12 mouse cellular contexts compared by ENCODE assay signal in the genomic region with DNA sequence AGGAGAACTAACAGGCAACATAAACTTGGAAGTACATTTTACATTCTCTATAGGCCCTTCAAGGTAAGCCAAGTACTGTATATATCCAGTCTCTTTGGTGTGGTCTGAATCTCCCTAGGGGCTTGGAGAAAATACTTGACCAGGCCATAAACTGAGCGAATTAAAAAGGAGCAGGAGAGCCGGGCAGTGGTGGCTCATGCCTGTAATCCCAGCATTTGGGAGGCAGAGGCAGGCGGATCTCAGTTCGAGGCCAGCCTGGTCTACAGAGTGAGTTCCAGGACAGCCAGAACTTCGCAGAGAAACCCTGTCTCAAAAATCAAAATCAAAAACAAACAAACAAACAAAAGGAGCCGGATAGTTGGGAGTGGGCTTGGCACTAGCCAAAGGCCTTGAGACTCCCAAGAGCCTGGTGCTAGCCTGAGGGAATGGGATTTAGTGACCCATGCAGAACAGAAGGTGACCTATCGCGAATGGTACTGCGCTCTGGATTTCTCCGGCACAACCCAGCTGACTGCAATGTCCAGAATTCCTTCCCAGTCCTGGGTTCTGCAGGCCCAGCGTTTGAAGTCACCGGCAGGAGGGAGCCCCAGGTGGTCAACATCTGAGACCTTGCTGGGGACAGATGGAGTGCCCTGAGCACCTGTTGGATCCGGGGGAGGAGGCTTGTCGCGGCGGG. TPM values are rescaled to one million over a fixed set of nuclear protein-coding genes. Genes with fewer than 3 reads are reported as not detected.
DNase-seq lines count a peak whose midpoint lies in the region; ATAC-seq and TF ChIP-seq lines count a peak whose summit lies in the region.
"Had no signal": no experiment of that assay in that cellular context is flagged by ENCODE, and none has a peak within 500 bp of the region (broad histone marks: within the 10 kb centered on the region; RNA-seq: fewer than 3 reads in every experiment).

No protein-coding gene starts in this region.

- H3K27me3 ChIP-seq in heart, embryonic 13.5 days (replicated peaks) = peaks cover 12% of the 10 kb centered on the region; the same call in 1 of the 2 replicates
- no peaks in the 10 kb centered on the region for H3K27me3 ChIP-seq in intestine, embryonic 16.5 days (replicated peaks; ENCODE audit: control insufficient read depth, insufficient read depth, low read length)

- ATAC-seq in heart, embryonic 13.5 days (ENCODE audit: extremely low read depth, insufficient number of reproducible peaks, low FRiP score, low TSS enrichment) = no peak
- ATAC-seq in intestine, embryonic 16.5 days = no peak
- ATAC-seq in activated CD4-positive, CD25-positive, alpha-beta regulatory T cell, adult 4 months = no peak

- no peak overlapping the region for H3K27ac ChIP-seq in heart, embryonic 13.5 days (replicated peaks)
- H3K27ac ChIP-seq in ES-E14 (ENCODE audit: insufficient read depth, low read depth, low read length, poor library complexity, severe bottlenecking) = peak overlapping the region; percentile 66
- no peak overlapping the region for H3K27ac ChIP-seq in intestine, embryonic 16.5 days (ENCODE audit: low read length)
- H3K27ac ChIP-seq: hindbrain, embryonic 13.5 days; limb, embryonic 10.5 days had no signal

- peak overlapping the region; percentile 37 for H3K4me2 ChIP-seq in heart, embryonic 13.5 days
- H3K4me2 ChIP-seq in intestine, embryonic 16.5 days (ENCODE audit: low read depth, low read length) = 0 out of 2 replicates have a peak overlapping the region, but pooled peaks have one; percentile 4
- H3K4me2 ChIP-seq: hindbrain, embryonic 13.5 days had no signal

- H3K9ac ChIP-seq in heart, embryonic 13.5 days = no peak overlapping the region
- peak overlapping the region; percentile 40; the same call in 1 of the 2 replicates for H3K9ac ChIP-seq in ES-E14 (ENCODE audit: insufficient read depth, low read depth, low read length, poor library complexity, severe bottlenecking)
- no peak overlapping the region for H3K9ac ChIP-seq in intestine, embryonic 16.5 days (ENCODE audit: low read depth, low read length)
- H3K9ac ChIP-seq: hindbrain, embryonic 13.5 days had no signal

- H3K36me3 ChIP-seq in heart, embryonic 13.5 days = no peaks in the 10 kb centered on the region
- no peaks in the 10 kb centered on the region for H3K36me3 ChIP-seq in ES-E14 (ENCODE audit: control insufficient read depth, insufficient read depth, low read length, poor library complexity, severe bottlenecking)
- H3K36me3 ChIP-seq in intestine, embryonic 16.5 days (ENCODE audit: control insufficient read depth, insufficient read depth, low read length) = no peaks in the 10 kb centered on the region
- H3K36me3 ChIP-seq: hindbrain, embryonic 13.5 days; limb, embryonic 10.5 days had no signal

- H3K9me3 ChIP-seq in heart, embryonic 13.5 days = no peaks in the 10 kb centered on the region
- H3K9me3 ChIP-seq in ES-E14 (ENCODE audit: control insufficient read depth, insufficient read depth, low read depth, low read length) = no peaks in the 10 kb centered on the region
- H3K9me3 ChIP-seq in intestine, embryonic 16.5 days (ENCODE audit: control insufficient read depth, low read length) = no peaks in the 10 kb centered on the region
- H3K9me3 ChIP-seq: hindbrain, embryonic 13.5 days; limb, embryonic 10.5 days had no signal

- intact Hi-C loops in heart, postnatal 10 days (cut with DNase I) = no loop called here

- WGBS in heart, embryonic 13.5 days = 47% methylated on average over 16 of the region's 16 CpGs
- WGBS in intestine, embryonic 16.5 days = 48% methylated on average over 16 of the region's 16 CpGs

- H3K4me1 ChIP-seq in heart, embryonic 13.5 days = no peaks in the 10 kb centered on the region; the same call in 1 of the 2 replicates
- H3K4me1 ChIP-seq in ES-E14 (ENCODE audit: control insufficient read depth in 2 of 2, insufficient read depth in 2 of 2, low read length in 2 of 2, poor library complexity in 1 of 2) = peaks cover 6 to 19% of the 10 kb centered on the region in 2 experiments; a peak in 3 of 4 replicates
- H3K4me1 ChIP-seq in intestine, embryonic 16.5 days (ENCODE audit: control insufficient read depth, insufficient read depth, low read length) = peaks cover 5% of the 10 kb centered on the region; the same call in 1 of the 2 replicates

- DNase-seq in heart, postnatal 10 days = no peak
- peak; percentile 39 for DNase-seq in kidney, postnatal 14 days
- no peak for DNase-seq in kidney, postnatal 4 days
- DNase-seq in ES-E14 (ENCODE audit: low read depth, low spot score) = no peak
- no peak for DNase-seq in Muller cell, postnatal 12 days (ENCODE audit: inconsistent ontology term)
- DNase-seq: cerebellum, adult 8-10 months; gastrocnemius, postnatal 36 days had no signal

- in situ Hi-C loops in ES-E14 (cut with MboI; ENCODE audit: low sequenced_read_pairs in 2 of 2, unreplicated experiment in 2 of 2) = no loop called here

- H3K4me3 ChIP-seq in heart, embryonic 13.5 days = no peak overlapping the region; the same call in 1 of the 2 replicates
- peak overlapping the region in 1 of 2 experiments; percentile 26; a peak in 2 of 4 replicates for H3K4me3 ChIP-seq in ES-E14 (ENCODE audit: insufficient read depth in 1 of 2, low read depth in 1 of 2, low read length in 2 of 2, poor library complexity in 1 of 2, severe bottlenecking in 1 of 2)
- no peak overlapping the region for H3K4me3 ChIP-seq in intestine, embryonic 16.5 days (ENCODE audit: low read length)
- H3K4me3 ChIP-seq: hindbrain, embryonic 13.5 days; limb, embryonic 10.5 days had no signal

TF ChIP-seq in ES-E14, 5 proteins besides CTCF, POLR2A, EP300 and RAD21:
- TF ChIP-seq ZNF384 (IDR thresholded peaks at IDR 0.05; ENCODE audit: low read depth, low read length) = no peak
- no peak for TF ChIP-seq ZC3H11A (IDR thresholded peaks at IDR 0.05; ENCODE audit: borderline replicate concordance, low read depth, low read length)
- no peak for TF ChIP-seq HCFC1 (IDR thresholded peaks at IDR 0.05; ENCODE audit: borderline replicate concordance, insufficient read depth, low read length)
- TF ChIP-seq CHD2 (IDR thresholded peaks at IDR 0.05; ENCODE audit: low read depth, low read length) = no peak
- no peak for TF ChIP-seq MAFK (IDR thresholded peaks at IDR 0.05; ENCODE audit: insufficient read depth, low read depth, low read length)

RNA-seq across cellular contexts. Expression of a gene that starts 10.6 kb away (rescaled TPM):
- 3.2 and 4.5 TPM in 2 replicates for polyA plus RNA-seq in heart, embryonic 13.5 days (2015; fragmentation: Nextera tagmentation; extraction: Ambion mirVana)
- under 1 TPM; 0.50 to 0.67 TPM for total RNA-seq in heart, postnatal 10 days (2021)
- total RNA-seq in ES-E14 (2012; rRNA removed) = 103 and 166 TPM in 2 replicates
- 5.3 and 6.7 TPM in 2 replicates for polyA plus RNA-seq in intestine, embryonic 16.5 days (2015; fragmentation: Nextera tagmentation; extraction: Ambion mirVana)
- polyA plus RNA-seq in activated CD4-positive, CD25-positive, alpha-beta regulatory T cell, adult 4 months (2017; shearing (Covaris generic)) = under 1 TPM in 1 of 2 experiments, not detected in 1; 0.18 TPM
- total RNA-seq: gastrocnemius, postnatal 36 days had no signal

RNA-seq across cellular contexts. Expression of a gene that starts 46.0 kb away (rescaled TPM):
- polyA plus RNA-seq in heart, embryonic 13.5 days (2015; fragmentation: Nextera tagmentation; extraction: Ambion mirVana) = 247 TPM in 2 replicates
- total RNA-seq in heart, postnatal 10 days (2021) = 100 to 1,000 TPM; 168 to 169 TPM
- 496 and 529 TPM in 2 replicates for total RNA-seq in ES-E14 (2012; rRNA removed)
- 355 and 416 TPM in 2 replicates for polyA plus RNA-seq in intestine, embryonic 16.5 days (2015; fragmentation: Nextera tagmentation; extraction: Ambion mirVana)
- polyA plus RNA-seq in activated CD4-positive, CD25-positive, alpha-beta regulatory T cell, adult 4 months (2017; shearing (Covaris generic)) = 100 to 1,000 TPM; 383 to 392 TPM
